Mouse (Mus musculus) heart, adult 2 months (tissue): ENCODE measurements around the gene Olfr507.

Experiments used
- CTCF ChIP-seq: fragments of 200-600 bp; IDR thresholded peaks from 2 replicates; pipeline ENCODE4 v1.8.1; 2022; ENCODE audit warnings: antibody characterized with exemption, mild to moderate bottlenecking, moderate library complexity
- EP300 ChIP-seq: fragments of 200-500 bp; IDR thresholded peaks from 2 replicates; pipeline ENCODE4 v1.6.1; 2011; ENCODE audit warnings: low read depth, low read length, control low read depth; ENCODE audit not compliant: insufficient read depth
- POLR2A ChIP-seq: fragments of 200-500 bp; IDR thresholded peaks from 2 replicates; pipeline ENCODE4 v1.6.1; 2011; ENCODE audit warnings: mild to moderate bottlenecking, low read depth, low read length, control low read depth; ENCODE audit not compliant: insufficient read depth

DNA sequence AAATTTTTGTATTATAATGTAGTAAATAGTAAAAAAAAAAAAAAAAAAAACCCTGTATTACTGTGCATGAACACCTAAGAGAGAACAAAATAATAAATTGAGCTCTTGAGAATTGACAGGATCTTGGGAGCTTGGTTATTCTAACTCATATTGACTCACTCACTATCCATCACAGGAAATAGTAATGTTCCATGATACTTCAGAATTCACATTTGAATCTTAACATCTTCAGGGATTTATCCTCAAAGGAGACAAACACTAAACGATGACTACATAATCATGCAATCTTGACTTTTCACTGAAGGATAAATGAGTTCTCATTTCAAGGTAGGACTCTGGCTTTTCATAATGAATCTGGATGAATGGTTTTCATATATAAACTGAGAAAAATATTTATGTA, 44.5 kb downstream of the Olfr507 start, which contains the start of gene Olfr510:
- TF ChIP-seq EP300 (no peak), CTCF (no peak), POLR2A (no peak)
